Mouse (Mus musculus): ENCODE measurements around the gene Pxdn. TPM values are rescaled to one million over a fixed set of nuclear protein-coding genes. Genes with fewer than 3 reads are reported as not detected.

Pxdn gene
- polyA plus RNA-seq, 1 experiment from 2014 or later: 53.3 TPM

DNA sequence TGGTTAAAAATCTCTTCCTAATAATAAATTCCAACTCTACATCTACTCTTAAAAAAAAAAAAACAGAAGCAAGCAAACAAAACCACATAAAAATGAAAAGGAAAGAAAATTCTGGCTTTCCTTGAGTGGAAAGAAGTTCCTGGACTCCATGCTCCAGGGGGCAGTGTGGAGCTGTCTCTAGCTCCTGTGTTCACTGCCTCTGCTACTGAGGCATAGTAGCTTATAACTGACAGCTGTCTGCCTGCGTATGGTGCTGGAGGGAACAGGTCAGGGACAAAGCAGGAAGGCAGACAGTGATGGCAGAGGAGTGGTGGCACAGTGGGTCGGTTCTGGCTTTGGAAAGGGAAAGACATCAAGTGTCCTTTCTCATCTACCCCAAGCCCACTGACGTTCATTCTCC lies 10.5 kb upstream of the Pxdn start:
- Histone ChIP-seq H3K4me2 (ENCODE audit: low read length) (no peak overlapping the region), H3K27me3 (replicated peaks; ENCODE audit: control insufficient read depth, insufficient read depth, low read length) (no peaks in the 10 kb centered on the region), H3K9ac (replicated peaks; ENCODE audit: low read depth, low read length) (no peak overlapping the region), H3K4me1 (replicated peaks; ENCODE audit: control insufficient read depth, insufficient read depth, low read length) (no peaks in the 10 kb centered on the region), H3K4me3 (replicated peaks; ENCODE audit: low read length) (no peak overlapping the region), H3K36me3 (ENCODE audit: control insufficient read depth, insufficient read depth) (no peaks in the 10 kb centered on the region; the same call in 1 of the 2 replicates), H3K27ac (ENCODE audit: low read length) (0 out of 2 replicates have a peak overlapping the region, but pooled peaks have one; percentile 2), H3K9me3 (ENCODE audit: control insufficient read depth, low read length) (no peaks in the 10 kb centered on the region)
- peak; percentile 65 for ATAC-seq
- WGBS: 39% methylated on average over 3 of the region's 3 CpGs

GRCm38 (mm10) chr12:29930591-29930990 lies 6.8 kb upstream of the Pxdn start:
- H3K36me3 ChIP-seq (ENCODE audit: control insufficient read depth, insufficient read depth): no peaks in the 10 kb centered on the region
- WGBS: 97% methylated on average over 1 of the region's 1 CpGs
- no peak for ATAC-seq

GRCm38 (mm10) chr12:29932951-29933350 lies 4.5 kb upstream of the Pxdn start:
- H3K4me1 ChIP-seq (replicated peaks; ENCODE audit: control insufficient read depth, insufficient read depth, low read length): peaks cover 8% of the 10 kb centered on the region
- H3K4me2 ChIP-seq (ENCODE audit: low read length): no peak overlapping the region
- H3K36me3 ChIP-seq (ENCODE audit: control insufficient read depth, insufficient read depth): no peaks in the 10 kb centered on the region
- no peak overlapping the region for H3K4me3 ChIP-seq (replicated peaks; ENCODE audit: low read length)
- H3K27ac ChIP-seq (ENCODE audit: low read length): no peak overlapping the region
- H3K27me3 ChIP-seq (replicated peaks; ENCODE audit: control insufficient read depth, insufficient read depth, low read length): no peaks in the 10 kb centered on the region
- H3K9ac ChIP-seq (replicated peaks; ENCODE audit: low read depth, low read length): no peak overlapping the region
- no peaks in the 10 kb centered on the region for H3K9me3 ChIP-seq (ENCODE audit: control insufficient read depth, low read length)
- ATAC-seq: no peak
- WGBS: 96% methylated on average over 1 of the region's 1 CpGs

More at GRCm38 (mm10) chr12:29930591-29930990, 6.8 kb upstream of the Pxdn start:
- no peak overlapping the region for H3K9ac ChIP-seq (replicated peaks; ENCODE audit: low read depth, low read length)
- H3K4me2 ChIP-seq (ENCODE audit: low read length): no peak overlapping the region
- no peak overlapping the region for H3K4me3 ChIP-seq (replicated peaks; ENCODE audit: low read length)
- no peaks in the 10 kb centered on the region; the same call in none of the 2 replicates for H3K4me1 ChIP-seq (replicated peaks; ENCODE audit: control insufficient read depth, insufficient read depth, low read length)
- H3K27me3 ChIP-seq (replicated peaks; ENCODE audit: control insufficient read depth, insufficient read depth, low read length): no peaks in the 10 kb centered on the region
- H3K27ac ChIP-seq (ENCODE audit: low read length): no peak overlapping the region
- H3K9me3 ChIP-seq (ENCODE audit: control insufficient read depth, low read length): no peaks in the 10 kb centered on the region

- 81% methylated on average over 2 of the region's 2 CpGs for WGBS
- Histone ChIP-seq H3K36me3 (ENCODE audit: control insufficient read depth, insufficient read depth) (no peaks in the 10 kb centered on the region), H3K4me1 (replicated peaks; ENCODE audit: control insufficient read depth, insufficient read depth, low read length) (peaks cover 8% of the 10 kb centered on the region), H3K27me3 (replicated peaks; ENCODE audit: control insufficient read depth, insufficient read depth, low read length) (no peaks in the 10 kb centered on the region), H3K27ac (ENCODE audit: low read length) (peak overlapping the region; percentile 27; the same call in 1 of the 2 replicates), H3K4me3 (replicated peaks; ENCODE audit: low read length) (no peak overlapping the region), H3K9me3 (ENCODE audit: control insufficient read depth, low read length) (no peaks in the 10 kb centered on the region), H3K9ac (replicated peaks; ENCODE audit: low read depth, low read length) (no peak overlapping the region), H3K4me2 (ENCODE audit: low read length) (no peak overlapping the region)
- ATAC-seq: no peak
Measured at GRCm38 (mm10) chr12:29933501-29933900, 3.9 kb upstream of the Pxdn start.

GRCm38 (mm10) chr12:29934120-29934581 lies 3.3 kb upstream of the Pxdn start:
- ATAC-seq: no peak
- no peaks in the 10 kb centered on the region for H3K9me3 ChIP-seq (ENCODE audit: control insufficient read depth, low read length)
- peaks cover 12% of the 10 kb centered on the region for H3K4me1 ChIP-seq (replicated peaks; ENCODE audit: control insufficient read depth, insufficient read depth, low read length)
- no peak overlapping the region for H3K9ac ChIP-seq (replicated peaks; ENCODE audit: low read depth, low read length)
- H3K36me3 ChIP-seq (ENCODE audit: control insufficient read depth, insufficient read depth): no peaks in the 10 kb centered on the region
- no peak overlapping the region for H3K4me3 ChIP-seq (replicated peaks; ENCODE audit: low read length)
- H3K27ac ChIP-seq (ENCODE audit: low read length): peak overlapping the region; percentile 27; the same call in 1 of the 2 replicates
- no peak overlapping the region for H3K4me2 ChIP-seq (ENCODE audit: low read length)
- no peaks in the 10 kb centered on the region for H3K27me3 ChIP-seq (replicated peaks; ENCODE audit: control insufficient read depth, insufficient read depth, low read length)
- 60% methylated on average over 8 of the region's 8 CpGs for WGBS

DNA sequence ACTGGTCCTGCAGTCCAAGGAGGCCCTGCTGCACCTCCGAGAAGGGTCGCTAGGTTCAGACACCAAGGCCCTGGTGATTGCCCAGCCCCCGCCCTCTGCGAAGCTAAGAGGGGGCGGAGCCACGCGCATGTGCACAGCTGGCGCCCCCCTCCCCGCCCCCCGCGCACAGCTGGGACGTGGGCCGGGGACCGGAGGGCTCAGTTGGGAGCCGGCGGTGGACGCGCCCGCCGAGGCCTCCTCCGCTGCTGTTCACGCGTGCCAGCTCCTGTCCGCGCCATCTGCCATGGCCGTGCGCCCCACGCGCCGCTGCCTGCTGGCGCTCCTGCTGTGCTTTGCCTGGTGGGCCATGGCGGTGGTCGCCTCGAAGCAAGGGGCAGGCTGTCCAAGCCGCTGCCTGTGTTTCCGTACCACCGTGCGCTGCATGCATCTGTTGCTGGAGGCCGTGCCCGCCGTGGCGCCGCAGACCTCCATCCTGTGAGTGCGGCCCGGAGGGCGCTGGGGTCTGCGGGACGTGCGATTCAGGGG lies 505 bp downstream of the Pxdn start:
- Histone ChIP-seq H3K27me3 (replicated peaks; ENCODE audit: control insufficient read depth, insufficient read depth, low read length) (no peaks in the 10 kb centered on the region), H3K4me1 (replicated peaks; ENCODE audit: control insufficient read depth, insufficient read depth, low read length) (peaks cover 33% of the 10 kb centered on the region), H3K9me3 (ENCODE audit: control insufficient read depth, low read length) (no peaks in the 10 kb centered on the region), H3K4me3 (replicated peaks; ENCODE audit: low read length) (peak overlapping the region; percentile 82), H3K27ac (ENCODE audit: low read length) (peak overlapping the region; percentile 92), H3K9ac (replicated peaks; ENCODE audit: low read depth, low read length) (peak overlapping the region; percentile 98), H3K4me2 (ENCODE audit: low read length) (peak overlapping the region; percentile 83), H3K36me3 (ENCODE audit: control insufficient read depth, insufficient read depth) (no peaks in the 10 kb centered on the region)
- peak; percentile 80 for ATAC-seq
- under 1% methylated on average over 35 of the region's 49 CpGs for WGBS

GRCm38 (mm10) chr12:29938376-29939041 lies 1.1 kb downstream of the Pxdn start:
- Histone ChIP-seq H3K27ac (ENCODE audit: low read length) (peak overlapping the region; percentile 92), H3K9me3 (ENCODE audit: control insufficient read depth, low read length) (no peaks in the 10 kb centered on the region), H3K4me1 (replicated peaks; ENCODE audit: control insufficient read depth, insufficient read depth, low read length) (peaks cover 33% of the 10 kb centered on the region), H3K36me3 (ENCODE audit: control insufficient read depth, insufficient read depth) (no peaks in the 10 kb centered on the region), H3K4me2 (ENCODE audit: low read length) (peak overlapping the region; percentile 83), H3K4me3 (replicated peaks; ENCODE audit: low read length) (peak overlapping the region; percentile 82), H3K27me3 (replicated peaks; ENCODE audit: control insufficient read depth, insufficient read depth, low read length) (no peaks in the 10 kb centered on the region), H3K9ac (replicated peaks; ENCODE audit: low read depth, low read length) (peak overlapping the region; percentile 98)
- ATAC-seq: peak; percentile 67
- WGBS: 0% methylated on average over 36 of the region's 40 CpGs

DNA sequence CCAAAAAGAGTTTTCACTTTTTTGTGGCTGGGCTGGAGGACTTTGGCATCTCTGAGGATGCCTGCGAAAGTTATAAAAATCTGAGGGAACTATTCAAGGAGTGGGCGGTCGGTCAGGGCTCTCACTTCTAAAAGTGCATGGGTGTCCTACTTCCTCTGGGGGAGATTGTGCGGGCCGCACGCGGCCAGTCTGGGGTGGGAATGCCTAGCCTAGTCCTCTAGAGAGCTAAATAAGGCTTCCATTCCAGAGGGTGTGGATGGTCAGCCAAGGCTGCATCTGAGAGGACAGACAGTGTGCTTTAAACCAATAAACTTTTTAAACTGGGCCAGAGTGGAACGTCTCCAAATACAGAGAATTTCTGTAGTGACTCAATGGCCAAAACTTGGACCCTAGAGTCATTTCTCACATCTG lies 1.9 kb downstream of the Pxdn start:
- no peaks in the 10 kb centered on the region for H3K27me3 ChIP-seq (replicated peaks; ENCODE audit: control insufficient read depth, insufficient read depth, low read length)
- H3K9ac ChIP-seq (replicated peaks; ENCODE audit: low read depth, low read length): peak overlapping the region; percentile 98
- H3K27ac ChIP-seq (ENCODE audit: low read length): no peak overlapping the region; the same call in 1 of the 2 replicates
- H3K9me3 ChIP-seq (ENCODE audit: control insufficient read depth, low read length): no peaks in the 10 kb centered on the region
- peaks cover 33% of the 10 kb centered on the region for H3K4me1 ChIP-seq (replicated peaks; ENCODE audit: control insufficient read depth, insufficient read depth, low read length)
- no peak for ATAC-seq
- H3K36me3 ChIP-seq (ENCODE audit: control insufficient read depth, insufficient read depth): no peaks in the 10 kb centered on the region
- 9% methylated on average over 8 of the region's 8 CpGs for WGBS
- peak overlapping the region; percentile 82 for H3K4me3 ChIP-seq (replicated peaks; ENCODE audit: low read length)
- peak overlapping the region; percentile 83 for H3K4me2 ChIP-seq (ENCODE audit: low read length)

- peaks cover 35% of the 10 kb centered on the region for H3K4me1 ChIP-seq (replicated peaks; ENCODE audit: control insufficient read depth, insufficient read depth, low read length)
- ATAC-seq: no peak
- WGBS: 88% methylated on average over 2 of the region's 2 CpGs
- H3K9me3 ChIP-seq (ENCODE audit: control insufficient read depth, low read length): no peaks in the 10 kb centered on the region
- no peak overlapping the region for H3K4me3 ChIP-seq (replicated peaks; ENCODE audit: low read length)
- H3K9ac ChIP-seq (replicated peaks; ENCODE audit: low read depth, low read length): no peak overlapping the region
- H3K27me3 ChIP-seq (replicated peaks; ENCODE audit: control insufficient read depth, insufficient read depth, low read length): no peaks in the 10 kb centered on the region
- no peak overlapping the region for H3K27ac ChIP-seq (ENCODE audit: low read length)
- H3K36me3 ChIP-seq (ENCODE audit: control insufficient read depth, insufficient read depth): no peaks in the 10 kb centered on the region
- no peak overlapping the region for H3K4me2 ChIP-seq (ENCODE audit: low read length)
Measured at GRCm38 (mm10) chr12:29942435-29942834, 5.0 kb downstream of the Pxdn start.
